Mouse (Mus musculus) monocyte, adult 2 months (primary cell): ENCODE results near the gene Ddx10.
A peak's percentile ranks its signal among the peaks of the same experiment; 100 is the strongest.

Experiments
- DNase-seq, 2 experiments: peaks; one replicate each; pipeline ENCODE4 v3.0.0; 2022; ENCODE audit warnings: low spot score in 2 of 2, low read depth in 1 of 2

The Ddx10 gene

DNA sequence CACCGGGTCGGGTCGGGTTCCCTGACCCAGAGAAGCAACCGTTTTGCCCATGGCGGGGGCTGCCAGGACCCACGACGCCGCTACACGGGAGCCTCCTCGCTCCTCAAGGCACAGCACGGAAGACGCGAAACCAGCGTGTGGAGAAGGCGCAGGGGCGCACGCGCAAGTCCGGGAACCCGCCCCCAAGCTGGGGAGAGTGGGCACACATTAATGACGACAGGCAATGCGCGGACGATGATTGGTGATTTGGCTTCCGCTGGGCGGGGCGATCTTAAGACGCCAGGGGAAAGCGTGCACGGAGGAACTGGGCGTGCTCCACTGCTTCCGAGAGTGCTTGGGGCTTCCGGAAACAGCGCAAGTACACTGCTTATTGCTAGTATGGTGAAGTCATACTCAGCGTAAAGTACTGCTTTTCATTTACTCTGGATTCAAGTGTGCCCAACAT lies at the start of gene Ddx10:
Gene Ddx10 (minus strand): TSS at position 101 of the 445 bp plus-strand sequence.
- DNase-seq, result peak; percentile 94 to 97

DNA sequence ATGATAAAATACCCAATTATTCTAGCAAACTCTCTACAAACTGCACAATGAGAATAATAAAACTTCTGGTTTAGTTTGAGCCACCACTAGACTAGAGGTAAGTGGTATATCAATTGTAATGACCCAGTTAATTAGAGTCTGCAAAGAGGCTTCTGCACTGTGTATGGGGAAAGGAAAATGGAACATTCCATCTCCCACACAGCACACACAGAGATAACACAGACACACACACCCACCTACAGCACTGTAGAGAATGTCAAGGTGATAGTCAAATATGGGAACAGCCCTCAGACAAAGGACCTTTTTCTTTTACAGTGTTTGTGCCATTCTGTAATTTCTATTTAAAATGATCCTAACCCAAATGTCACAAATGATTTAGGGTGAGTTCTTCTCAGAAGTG lies 45.0 kb upstream of the Ddx10 start:
- DNase-seq, result no peak

DNA sequence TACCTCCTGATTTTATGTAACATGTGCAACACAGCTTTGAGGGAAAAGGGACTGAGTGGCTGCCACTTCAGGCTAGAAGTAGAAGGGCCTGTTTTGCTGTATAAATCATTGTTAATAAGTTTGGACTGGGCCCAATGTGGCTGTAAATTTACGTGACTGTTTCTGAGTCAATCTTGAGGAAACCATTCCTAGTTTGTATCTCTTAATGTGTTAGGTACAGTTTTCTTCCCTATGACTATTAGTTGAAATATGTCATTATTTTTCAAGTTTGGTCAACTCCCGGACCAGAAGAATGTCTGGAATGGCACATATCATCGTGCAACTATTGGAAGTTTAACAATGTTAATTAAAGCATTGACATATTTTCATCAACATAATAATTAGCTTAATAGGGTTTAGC lies 42.2 kb upstream of the Ddx10 start:
- DNase-seq, result no peak

DNA sequence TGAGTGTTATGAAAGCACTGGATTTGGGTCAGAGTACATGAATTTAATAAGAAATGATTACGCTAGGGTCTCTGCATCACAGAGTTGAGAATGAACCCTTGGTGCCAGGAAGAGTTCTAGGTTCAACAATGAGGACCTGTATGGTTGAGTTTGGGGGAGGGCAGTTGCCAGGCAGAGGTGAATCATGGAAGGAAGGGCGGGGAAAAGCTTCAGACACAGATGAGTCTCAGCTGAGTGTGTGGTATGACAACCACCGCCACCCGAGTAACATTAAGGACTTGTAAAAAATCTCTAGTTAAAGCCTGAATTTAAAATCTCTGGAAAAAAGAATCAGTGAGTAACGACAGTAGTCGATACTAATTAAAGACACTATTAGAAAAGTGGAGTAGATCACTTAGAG lies 38.9 kb upstream of the Ddx10 start:
- no peak for DNase-seq

DNA sequence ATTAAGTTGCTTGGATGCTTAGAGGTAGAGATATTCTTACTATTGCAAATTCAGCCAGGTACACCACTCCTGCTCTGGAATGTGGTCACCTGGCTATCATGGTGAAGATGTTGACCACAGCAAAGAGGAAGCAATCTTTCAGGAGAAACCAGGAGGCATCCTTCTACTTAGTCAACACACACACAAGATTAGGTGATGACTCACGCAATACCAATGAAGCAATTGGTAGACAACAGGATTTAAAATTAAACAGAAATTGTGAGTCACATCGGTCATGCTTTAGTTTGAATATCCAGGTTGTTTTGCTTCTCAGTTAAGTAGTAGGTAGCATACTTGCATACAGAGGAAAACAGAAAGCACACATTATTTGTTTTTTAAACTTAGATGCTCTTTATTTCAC lies 31.1 kb upstream of the Ddx10 start:
- DNase-seq, result no peak

DNA sequence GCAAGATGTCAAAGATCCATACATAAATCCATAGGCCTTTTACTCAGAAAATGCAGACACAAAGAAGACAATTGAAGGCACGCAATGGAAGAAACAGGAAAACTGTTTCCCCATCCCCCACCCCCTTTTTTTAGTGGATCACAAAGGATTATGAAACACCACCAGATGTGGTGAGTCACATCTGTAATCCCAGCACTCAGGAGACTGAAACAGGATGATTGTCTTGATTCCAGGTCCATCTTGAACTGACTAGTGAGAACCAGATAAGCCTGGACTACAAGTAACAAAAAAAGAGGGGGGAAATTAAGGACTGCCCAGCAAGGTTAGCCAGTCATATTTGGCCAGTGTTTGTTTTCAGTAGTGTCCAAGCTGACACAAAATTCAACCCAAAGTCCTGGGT lies 28.5 kb upstream of the Ddx10 start:
- DNase-seq, result no peak

DNA sequence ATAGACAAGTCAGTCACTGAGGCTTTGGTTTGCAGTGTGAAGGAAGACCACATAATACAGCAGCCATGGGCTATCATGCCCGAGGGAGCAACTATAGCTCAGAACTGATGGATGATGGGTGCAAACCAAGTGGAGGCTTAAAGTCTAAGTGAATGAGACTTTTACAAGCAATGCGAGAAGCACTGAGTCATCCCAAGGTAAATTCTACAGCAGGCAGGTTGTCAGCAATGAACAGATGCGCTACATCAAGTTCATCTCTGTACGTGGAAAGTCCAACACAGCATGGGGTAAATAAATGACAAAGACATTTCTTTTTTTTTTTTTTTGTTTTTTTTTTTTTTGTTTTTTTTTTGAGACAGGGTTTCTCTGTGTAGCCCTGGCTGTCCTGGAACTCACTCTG lies 24.9 kb upstream of the Ddx10 start:
- DNase-seq, result no peak

DNA sequence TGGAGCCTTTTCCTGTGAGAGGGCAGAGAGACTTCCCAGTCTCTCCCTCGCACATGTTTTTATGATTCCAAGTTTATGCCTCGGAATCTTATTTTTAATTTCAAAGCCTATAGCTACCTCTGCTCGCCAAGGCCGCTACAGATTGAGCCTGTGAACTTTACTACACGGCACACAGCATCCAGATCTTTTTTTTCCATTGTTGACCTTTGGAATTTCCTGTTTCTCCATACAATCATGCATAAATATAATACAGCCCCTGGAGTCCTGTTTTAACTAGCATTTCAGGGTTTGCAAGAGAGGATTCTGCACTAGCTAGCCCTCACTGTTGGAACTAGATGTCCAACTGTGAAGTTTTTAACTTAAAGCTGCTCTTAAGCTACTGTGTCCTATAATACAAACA lies 24.4 kb upstream of the Ddx10 start:
- DNase-seq, result no peak

DNA sequence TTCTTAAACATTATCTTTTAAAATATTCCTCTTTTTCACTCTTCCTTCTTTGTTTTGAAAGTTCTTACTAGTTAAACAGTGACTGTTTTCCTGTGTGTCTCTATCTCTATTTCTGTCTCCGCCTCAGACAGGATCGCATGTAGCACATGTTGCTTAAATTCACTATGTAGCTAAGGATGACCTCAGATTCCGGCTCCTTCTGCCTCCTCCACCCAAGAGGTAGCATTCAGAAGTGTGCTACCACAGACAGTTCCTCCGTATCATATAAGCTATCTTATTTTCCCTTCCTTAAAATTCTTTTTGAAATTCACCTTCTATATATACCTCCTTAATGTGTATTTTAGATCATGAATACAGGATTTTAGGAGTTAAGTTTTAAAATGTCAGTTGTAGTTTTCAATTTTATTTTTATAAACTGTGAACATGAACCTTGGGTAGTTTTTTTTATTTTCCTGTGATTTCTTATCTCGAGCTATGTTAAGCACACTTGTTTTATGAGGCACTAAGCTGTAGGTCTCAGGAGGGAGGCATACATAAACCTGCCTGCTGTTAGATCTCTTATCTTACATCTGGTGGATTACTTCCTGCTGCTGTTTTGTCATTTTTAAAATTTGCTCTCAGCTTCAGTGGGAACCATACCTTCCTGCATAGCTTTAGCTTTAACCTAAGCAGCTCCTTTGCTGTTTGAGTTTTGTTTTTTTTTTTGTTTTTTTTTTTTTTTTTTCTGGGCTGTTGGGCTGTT lies 23.6 kb upstream of the Ddx10 start:
- no peak for DNase-seq

DNA sequence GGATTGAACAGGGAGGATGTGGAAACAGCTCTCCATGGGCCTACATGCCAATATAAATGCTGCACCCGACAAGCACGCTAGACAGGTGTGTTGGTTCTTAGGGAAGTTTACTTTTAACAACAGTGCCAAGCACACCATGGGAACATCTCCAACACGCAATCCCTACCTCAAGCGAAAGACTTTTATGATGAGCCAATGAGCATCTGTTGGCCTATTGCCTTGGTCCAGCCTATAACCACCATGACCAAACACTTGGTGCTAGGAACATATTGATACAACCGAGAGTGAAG lies 21.6 kb upstream of the Ddx10 start:
- no peak for DNase-seq

DNA sequence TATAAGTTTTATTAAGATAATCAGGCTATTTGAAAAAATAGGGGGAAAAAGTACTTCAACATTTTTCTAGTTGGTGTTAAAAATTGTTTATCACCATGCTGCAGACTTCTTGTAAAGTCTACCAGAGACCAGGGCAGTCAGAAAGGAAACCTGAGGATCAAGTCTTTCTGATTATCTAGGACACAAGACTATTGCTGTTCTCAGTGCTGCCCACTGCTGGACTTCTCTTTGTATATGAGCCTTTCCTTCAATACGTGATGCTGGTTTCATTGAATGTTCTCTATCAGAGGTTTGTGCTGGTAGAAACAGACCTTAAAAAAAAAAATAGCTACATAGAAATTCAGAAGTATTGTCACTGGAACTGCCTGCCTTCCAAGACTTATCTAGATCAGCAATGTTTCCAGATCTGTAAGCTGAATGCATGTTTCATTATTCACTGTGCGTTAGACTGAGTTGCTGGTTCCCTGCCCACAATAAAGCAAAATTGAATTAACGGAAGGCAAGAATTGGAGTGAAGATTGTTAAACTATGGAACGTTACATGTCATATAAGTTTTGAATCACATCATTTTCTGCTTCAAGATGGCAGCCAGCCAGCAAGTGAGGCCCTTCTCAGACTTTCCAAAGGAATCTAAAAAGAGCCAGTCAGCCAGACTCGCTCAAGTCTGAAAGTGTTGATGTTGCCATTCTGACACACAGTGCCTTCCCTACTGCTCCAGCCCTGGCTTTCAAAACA lies 21.0 kb upstream of the Ddx10 start:
- no peak for DNase-seq

DNA sequence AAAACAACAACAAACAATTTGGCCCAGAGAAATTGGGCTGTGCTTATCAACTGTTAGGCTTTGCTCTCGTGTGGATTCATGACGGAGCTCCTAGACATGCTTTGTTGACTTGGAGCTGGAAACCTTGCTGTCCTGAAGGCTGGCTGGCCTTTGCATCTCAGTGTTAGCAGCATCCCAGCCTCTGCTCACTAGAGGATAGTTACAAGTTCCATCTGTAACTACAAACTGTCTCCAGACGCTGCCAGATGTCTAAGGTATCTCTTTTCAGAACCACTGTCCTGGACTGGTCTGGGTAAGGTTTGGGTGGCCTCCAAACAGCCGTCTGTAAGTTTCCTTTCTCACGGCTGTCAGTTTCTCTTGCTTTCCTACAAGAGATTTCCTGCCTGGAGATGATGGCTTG lies 20.2 kb upstream of the Ddx10 start:
- DNase-seq, result no peak

DNA sequence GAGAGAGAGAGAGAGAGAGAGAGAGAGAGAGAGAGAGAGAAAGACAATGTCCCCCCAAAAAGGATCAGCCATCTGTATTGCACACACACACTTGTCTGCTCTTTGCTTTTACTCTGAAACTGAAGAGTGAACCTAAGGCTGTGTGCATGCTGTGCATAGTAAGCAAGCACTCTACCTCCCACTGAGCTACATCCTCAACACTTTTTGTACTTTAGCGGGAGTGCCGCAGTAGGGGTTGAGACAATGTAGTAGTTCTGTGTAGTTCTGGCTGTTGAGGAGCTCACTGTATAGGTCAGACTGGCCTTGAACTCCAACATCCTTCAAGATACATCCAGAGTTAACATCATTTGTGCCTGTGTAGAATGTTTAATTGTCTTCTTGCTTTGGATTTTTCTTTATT lies 17.7 kb upstream of the Ddx10 start:
- DNase-seq, result no peak

DNA sequence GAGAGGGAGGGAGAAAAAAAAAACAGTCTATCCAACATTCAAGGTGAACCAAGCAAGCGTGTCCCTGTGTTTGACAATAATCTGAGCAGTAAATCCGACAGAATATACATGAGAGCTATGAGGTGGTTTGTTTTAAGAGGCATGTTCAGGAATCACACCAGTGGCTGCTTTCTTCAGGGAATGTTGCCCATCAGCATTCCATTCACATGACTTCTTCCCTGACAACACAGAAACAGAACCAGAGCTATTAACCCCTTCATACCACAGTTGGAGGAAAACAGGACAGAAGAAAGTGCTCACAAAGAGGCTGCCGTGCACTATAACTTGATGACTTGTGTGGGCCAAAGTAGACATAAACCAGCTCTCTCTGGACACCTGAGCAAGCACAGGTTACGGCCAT lies 16.5 kb upstream of the Ddx10 start:
- no peak for DNase-seq

DNA sequence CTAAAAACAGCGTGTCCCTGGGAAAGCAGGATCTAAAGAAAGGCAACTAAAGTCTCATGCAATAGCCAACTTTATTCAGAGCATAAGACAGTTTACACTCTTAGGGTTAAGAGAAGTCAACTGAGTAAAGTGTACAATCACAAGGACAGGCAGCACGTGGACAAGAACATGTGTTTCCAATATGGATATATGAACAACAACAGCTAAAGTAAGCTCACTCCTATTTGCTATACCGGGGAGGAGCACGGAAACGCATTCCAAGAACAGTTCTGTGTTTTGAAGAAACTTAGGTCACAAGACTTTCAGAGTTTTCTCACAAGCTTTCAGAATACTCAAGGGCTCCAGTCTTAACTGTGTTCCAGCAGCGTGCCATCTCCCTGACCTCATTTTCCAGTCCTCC lies 10.3 kb upstream of the Ddx10 start:
- no peak for DNase-seq

DNA sequence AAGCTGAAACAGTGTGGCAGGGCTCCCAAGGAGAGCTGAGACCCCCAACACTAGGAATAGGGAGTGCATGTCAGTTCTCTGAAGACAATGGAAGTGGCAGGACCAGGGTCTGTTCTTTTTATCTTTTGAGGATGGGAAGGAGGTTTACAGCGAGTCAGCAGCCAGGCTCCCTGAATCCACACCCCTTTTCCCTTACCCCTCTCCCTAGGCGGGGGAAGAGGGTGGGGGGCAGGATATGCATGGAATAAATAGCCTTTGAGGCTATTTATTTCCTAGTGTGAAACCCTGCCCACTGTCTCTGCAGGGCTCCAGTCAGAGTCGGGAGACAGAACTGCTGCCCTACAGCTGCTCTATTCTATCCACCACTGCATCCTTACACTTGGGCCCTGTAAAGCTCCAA lies 9.9 kb upstream of the Ddx10 start:
- no peak for DNase-seq

DNA sequence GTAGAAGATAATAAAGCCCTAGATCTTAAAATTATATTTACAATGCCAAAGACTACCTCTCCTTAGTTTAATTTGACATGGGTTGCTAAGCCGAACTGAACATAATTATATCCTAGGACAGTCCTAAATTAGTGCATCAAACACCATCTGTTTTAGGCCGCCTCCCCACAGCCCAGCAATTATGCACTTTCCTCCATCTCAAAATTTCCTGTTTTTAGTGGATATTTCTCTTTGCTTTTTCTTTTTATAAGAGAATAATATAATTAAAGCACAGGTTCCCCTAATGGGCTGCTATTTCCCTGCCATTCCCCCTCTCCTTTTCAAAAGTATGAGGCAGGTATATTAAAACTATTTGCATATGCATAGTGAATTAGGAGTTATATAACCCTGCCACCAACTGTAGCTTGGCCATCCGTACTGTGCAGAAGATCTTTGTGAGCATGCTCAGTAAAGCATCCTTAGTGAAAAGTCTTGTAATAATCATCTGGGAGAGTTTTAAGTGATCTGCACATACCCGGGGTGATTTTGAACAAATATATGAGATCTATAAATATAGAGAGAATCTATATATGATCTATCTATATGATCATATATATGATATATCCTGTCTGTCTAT lies 8.9 kb upstream of the Ddx10 start:
- no peak for DNase-seq

DNA sequence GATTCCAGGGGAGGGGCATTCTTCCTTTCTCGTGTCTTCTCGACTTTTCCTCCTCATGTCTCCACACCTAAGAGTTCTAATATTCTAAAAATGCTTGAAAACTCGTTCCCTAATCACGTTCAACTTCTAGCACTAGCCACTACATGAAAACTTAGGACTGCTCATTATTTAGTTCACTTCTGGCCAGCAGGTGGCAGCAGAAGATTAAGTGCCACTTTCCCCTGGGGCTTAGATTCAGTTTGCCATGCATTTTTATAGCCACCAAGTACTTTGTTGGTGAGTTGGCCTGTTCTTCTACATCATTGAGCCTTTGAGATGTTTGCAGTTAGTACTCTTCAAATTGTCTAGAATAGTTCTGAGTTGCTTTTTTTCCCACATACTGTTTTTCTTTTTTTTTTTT lies 6.5 kb upstream of the Ddx10 start:
- DNase-seq, result peak in 1 of 2 experiments; percentile 30

DNA sequence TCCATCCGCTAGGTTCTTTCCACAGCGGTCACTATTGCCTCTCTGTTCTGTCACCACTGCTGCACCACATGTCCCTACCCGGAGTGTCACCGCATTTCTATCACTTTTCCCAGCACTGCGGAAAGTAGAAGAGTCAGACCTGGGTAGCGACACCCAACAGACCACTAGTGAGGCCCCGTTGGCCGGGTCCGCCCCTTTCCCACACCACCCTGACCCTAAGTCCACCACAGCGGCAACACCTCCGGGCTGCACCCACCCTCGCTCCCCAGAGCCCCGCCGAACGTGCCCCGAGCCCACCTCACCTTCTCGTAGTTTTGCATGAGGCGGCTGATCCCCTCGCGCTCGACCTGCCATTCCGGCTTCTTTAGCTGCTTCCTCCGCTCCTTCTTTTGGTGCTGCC lies 337 bp downstream of the Ddx10 start:
- DNase-seq, result peak in 1 of 2 experiments; percentile 6

DNA sequence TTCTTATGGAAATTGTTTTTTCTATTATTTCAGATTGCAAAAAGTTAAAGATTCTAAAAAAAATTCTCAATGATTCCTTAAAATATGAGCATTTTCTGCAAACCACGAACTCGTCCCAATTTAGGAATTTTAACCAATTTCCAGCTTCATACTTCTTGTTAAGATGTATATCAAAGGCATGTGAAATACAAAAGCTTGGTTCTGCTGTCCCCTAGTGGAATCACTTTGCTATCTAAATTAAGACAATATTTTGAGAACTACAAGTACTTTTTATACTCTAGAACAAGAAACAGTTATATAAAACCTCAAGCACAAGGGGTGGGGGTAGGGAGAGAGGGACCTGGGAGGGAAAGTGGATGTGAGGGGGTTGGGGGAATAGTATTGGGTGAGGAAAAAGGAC lies 29.7 kb downstream of the Ddx10 start:
- no peak for DNase-seq

DNA sequence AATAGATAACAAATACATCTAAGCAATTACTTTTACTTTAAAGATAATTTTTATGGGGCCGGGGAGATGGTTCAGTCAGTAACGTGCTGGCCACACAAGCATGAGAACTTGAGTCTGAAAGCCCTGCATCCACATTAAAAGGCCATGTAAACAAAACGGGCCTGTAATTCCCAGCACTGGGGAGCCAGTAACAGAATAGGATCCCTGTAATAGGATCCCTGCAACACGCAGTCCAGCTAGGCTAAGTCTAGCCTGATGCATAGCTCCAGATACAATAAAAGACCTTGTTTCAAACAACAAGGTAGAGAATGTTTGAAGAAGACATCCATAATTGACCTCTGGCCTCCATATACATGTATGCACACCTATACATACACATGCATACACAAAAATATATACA lies 39.6 kb downstream of the Ddx10 start:
- no peak for DNase-seq

DNA sequence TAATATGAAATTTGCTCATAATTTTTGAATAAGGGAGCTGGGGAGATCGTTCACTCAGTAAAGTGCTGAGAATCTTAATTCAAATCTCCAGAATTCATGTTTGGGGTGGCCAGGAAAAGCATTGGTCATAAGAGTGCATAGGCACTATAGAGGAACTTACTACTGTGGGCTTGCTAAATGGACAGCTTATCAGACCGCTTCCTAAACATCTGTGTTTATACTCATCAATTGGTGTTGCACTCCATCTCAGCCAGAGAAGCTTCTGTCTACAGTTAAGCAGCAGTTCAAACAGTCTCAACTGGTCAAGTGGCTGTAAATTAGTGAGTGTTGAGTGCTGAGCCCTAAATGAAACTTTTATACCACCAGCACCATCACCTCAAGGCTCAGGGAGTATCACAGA lies 73.3 kb downstream of the Ddx10 start:
- no peak for DNase-seq

DNA sequence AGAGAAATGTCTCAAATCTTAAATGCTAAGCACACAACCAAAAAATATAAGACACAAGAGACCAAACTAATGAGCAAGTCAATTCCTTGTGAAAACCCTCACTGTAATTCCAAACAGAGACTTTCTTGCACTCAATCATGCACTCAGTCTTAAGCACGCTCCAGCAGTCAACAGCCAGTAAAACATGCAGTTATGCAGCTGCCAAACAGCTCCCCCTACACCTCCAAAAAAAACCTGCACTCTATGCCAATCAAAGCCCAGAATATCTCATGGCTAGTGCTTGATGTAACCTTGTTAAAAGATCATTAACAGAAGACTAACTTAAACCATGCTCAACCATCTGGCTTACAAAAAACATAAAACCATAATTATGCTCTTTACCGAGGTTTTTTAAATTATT lies 74.6 kb downstream of the Ddx10 start:
- DNase-seq, result no peak
